Mouse (Mus musculus) ES-Bruce4 (cell line): ENCODE results near the gene Ercc6. TPM values are rescaled to one million over a fixed set of nuclear protein-coding genes. Genes with fewer than 3 reads are reported as not detected.

ENCODE experiments used
- H3K27ac ChIP-seq: 2 replicates; pipeline ENCODE4 v1.5.1; 2012; ENCODE audit warnings: low read length, inconsistent platforms; ENCODE audit not compliant: insufficient read depth
- H3K27me3 ChIP-seq: 2 replicates; pipeline ENCODE4 v1.6.1; 2012; ENCODE audit warnings: mild to moderate bottlenecking, low read length, inconsistent platforms; ENCODE audit not compliant: control insufficient read depth, poor library complexity, insufficient read depth, severe bottlenecking
- H3K36me3 ChIP-seq: 2 replicates; pipeline ENCODE4 v1.6.1; 2012; ENCODE audit warnings: inconsistent platforms, mild to moderate bottlenecking, low read length, moderate library complexity; ENCODE audit not compliant: control insufficient read depth, poor library complexity, insufficient read depth, severe bottlenecking
- H3K4me1 ChIP-seq: one replicate; pipeline ENCODE4 v1.8.1; 2011; ENCODE audit warnings: low read length; ENCODE audit not compliant: control insufficient read depth, insufficient read depth
- H3K4me3 ChIP-seq: 2 replicates; pipeline ENCODE4 v1.5.1; 2011; ENCODE audit warnings: low read depth, mild to moderate bottlenecking, low read length
- H3K9ac ChIP-seq: 2 replicates; pipeline ENCODE4 v1.6.1; 2012; ENCODE audit warnings: low read depth, mild to moderate bottlenecking, inconsistent platforms; ENCODE audit not compliant: poor library complexity, severe bottlenecking
- H3K9me3 ChIP-seq: replicated peaks from 2 replicates; pipeline ENCODE4 v1.6.1; 2012; ENCODE audit warnings: mild to moderate bottlenecking, low read length, inconsistent platforms; ENCODE audit not compliant: control insufficient read depth, poor library complexity, insufficient read depth, severe bottlenecking
- CTCF ChIP-seq: IDR thresholded peaks from one replicate; pipeline ENCODE4 v1.8.1; 2011; ENCODE audit warnings: low read depth, low read length
- EP300 ChIP-seq: IDR thresholded peaks from 2 replicates; pipeline ENCODE4 v1.6.1; 2011; ENCODE audit warnings: low read depth, low read length; ENCODE audit not compliant: insufficient read depth
- POLR2A ChIP-seq: IDR thresholded peaks from one replicate; pipeline ENCODE4 v1.8.1; 2011; ENCODE audit warnings: low read length; ENCODE audit not compliant: insufficient read depth
- polyA plus RNA-seq: library from polyadenylated mRNA; stranded (reverse); fragments of >200 nt; gene quantifications from 2 replicates; pipeline ENCODE4 v1.2.4, GENCODE M21; 2011; ENCODE audit warnings: low read depth; ENCODE audit not compliant: missing spikeins, insufficient read depth, insufficient read length

The Ercc6 gene
- 22.8 and 24.6 TPM in 2 replicates for polyA plus RNA-seq

DNA sequence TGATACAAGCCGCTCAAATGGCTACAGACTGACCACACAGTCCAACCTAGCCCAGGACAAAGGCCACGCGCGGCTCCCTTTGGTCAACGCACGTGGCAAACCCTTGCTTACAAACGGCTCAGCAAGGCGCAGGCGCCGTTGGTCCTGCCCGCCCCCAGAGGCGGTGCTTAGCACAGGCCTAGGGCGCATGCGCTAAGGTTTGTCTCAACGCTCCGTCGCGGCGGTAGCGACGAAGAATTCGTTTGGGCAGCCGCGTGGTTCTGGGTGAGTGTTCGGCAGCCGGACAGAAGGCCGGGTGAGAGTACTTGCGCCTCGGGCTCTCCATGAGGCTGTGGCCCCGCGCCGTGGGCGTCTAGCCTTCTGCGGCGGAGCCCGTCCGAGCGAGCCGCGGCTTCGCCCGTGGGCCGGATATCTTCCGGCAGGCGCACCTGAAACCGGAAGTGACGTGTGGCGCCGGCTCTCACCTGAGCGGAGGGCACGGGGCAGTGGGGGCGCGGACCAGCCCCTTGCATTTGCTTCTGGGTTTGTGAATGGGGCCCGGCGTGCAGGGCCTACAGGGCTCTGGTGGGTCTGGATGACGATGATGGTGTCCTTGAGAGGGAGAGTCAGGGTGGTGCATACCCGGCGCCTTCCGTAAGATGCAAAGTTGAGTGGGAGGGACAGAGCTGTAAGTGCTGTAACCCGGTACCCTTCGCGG, at the start of gene Ercc6:
Gene Ercc6, plus strand, starts transcription at position 186 of the 697 bp plus-strand sequence.
- TF ChIP-seq CTCF, result no peak
- no peak for TF ChIP-seq POLR2A
- no peak for TF ChIP-seq EP300
- H3K4me1 ChIP-seq, result no peaks in the 10 kb centered on the region
- peak within 1 kb of the TSS; percentile 85 for H3K4me3 ChIP-seq
- peak within 1 kb of the TSS; percentile 52 for H3K9ac ChIP-seq
- H3K27ac ChIP-seq, result no peak within 1 kb of the TSS
- H3K36me3 ChIP-seq, result no peaks in the 10 kb centered on the region
- H3K9me3 ChIP-seq, result no peaks in the 10 kb centered on the region
- no peaks in the 10 kb centered on the region for H3K27me3 ChIP-seq

DNA sequence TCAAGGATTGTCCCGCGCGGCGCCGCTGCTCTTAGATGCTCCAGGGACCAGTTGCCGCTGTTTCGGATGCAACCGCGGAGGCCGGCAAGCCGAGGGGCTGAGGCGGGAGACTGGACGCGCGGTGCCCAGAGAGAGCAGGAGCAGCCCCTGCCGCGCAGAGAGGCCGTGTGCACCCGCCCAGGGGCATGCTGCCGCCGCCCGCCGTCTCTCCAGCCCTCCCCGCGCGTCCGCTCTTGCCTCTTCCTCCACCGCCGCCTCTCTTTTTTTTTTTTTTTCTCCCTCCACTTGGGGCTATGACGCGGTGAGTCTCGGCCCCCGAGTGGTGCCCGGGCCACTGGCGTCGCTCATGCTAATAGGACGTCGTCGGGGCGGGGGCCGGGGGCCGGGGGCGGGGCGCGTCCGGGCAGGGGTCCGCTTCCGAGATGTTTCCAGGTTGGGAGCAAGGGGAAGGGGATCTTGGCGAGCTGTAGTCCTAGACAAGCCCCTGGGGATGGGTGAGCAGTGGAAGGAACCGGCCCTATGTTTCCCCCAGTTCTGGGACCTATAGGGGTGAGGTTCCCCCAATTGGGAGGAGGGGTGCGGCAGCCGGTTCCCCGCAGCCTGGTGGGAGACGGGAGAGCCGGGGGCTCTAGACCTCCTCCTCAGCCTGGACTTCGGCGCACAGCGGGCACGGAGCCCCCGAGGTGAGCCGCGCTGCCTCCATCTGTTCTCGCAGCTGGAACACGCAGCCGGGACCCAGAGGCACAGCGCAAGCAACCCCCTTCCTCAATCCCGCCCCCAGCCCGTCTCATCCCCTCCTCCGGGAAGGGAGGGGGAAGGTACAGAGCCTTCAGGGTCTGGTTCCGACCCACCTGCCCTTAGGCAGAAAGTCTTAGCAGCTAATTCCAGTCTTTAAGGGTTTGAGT, 48.5 kb upstream of the Ercc6 start, which contains the start of gene Slc18a3:
Gene Slc18a3, minus strand, starts transcription at position 250 of the 905 bp plus-strand sequence.
- H3K4me3 ChIP-seq, result peak within 1 kb of the TSS; percentile 37
- no peak within 1 kb of the TSS for H3K27ac ChIP-seq
- H3K4me1 ChIP-seq, result peaks cover 3% of the 10 kb centered on the region
- no peaks in the 10 kb centered on the region for H3K36me3 ChIP-seq
- H3K9me3 ChIP-seq, result no peaks in the 10 kb centered on the region
- peak within 1 kb of the TSS; percentile 73 for H3K9ac ChIP-seq
- TF ChIP-seq CTCF (no peak), EP300 (no peak), POLR2A (no peak)
- peaks cover 16% of the 10 kb centered on the region for H3K27me3 ChIP-seq

DNA sequence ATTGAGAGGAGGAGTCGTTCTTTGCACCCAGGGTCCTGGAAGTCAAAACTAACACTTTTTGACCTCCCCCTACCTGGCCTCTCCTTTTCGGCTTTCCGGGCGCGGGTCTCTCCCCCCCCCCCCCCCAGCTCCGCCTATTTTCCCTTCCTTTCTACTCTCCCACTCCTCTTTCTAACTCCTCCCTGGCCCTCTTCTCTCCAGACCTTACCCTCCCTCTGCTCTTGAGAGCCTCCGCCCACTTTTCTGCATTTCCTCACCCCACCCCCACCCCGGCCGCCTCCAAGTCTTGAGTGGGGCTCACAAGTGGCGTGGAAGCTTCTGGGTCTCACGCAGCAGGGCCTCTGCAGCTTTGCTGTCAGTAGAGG, 47.8 kb upstream of the Ercc6 start:
- peaks cover 14% of the 10 kb centered on the region for H3K27me3 ChIP-seq
- no peak overlapping the region for H3K27ac ChIP-seq
- peak overlapping the region; percentile 73; the same call in 1 of the 2 replicates for H3K9ac ChIP-seq
- peak overlapping the region; percentile 37 for H3K4me3 ChIP-seq
- no peak for TF ChIP-seq EP300
- no peak for TF ChIP-seq POLR2A
- no peak for TF ChIP-seq CTCF
- H3K4me1 ChIP-seq, result peaks cover 3% of the 10 kb centered on the region
- no peaks in the 10 kb centered on the region for H3K9me3 ChIP-seq
- no peaks in the 10 kb centered on the region for H3K36me3 ChIP-seq

DNA sequence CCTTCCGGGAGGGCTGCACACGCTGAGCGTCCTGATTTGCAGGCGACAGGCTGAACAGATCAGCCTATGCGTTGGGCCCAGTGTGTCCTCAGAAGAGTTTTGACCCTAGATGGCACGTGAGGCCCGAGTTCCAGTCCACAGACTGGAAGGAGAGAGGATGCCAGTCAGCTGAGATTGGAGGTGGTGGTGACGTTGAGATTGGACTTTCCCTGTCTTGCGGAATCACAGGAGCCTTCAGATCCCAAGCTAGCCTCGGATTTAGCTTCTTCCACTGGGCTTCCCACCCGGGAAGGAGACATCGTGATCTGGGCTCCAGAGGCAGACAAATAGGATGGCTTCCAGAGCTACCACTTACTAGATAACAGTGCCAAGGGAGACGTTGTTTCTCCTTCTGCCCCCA, 47.4 kb upstream of the Ercc6 start, which contains the start of gene Chat:
Gene Chat, minus strand, starts transcription at position 101 of the 400 bp plus-strand sequence.
- Histone ChIP-seq H3K4me1 (peaks cover 3% of the 10 kb centered on the region), H3K9ac (peak within 1 kb of the TSS; percentile 73), H3K4me3 (peak within 1 kb of the TSS; percentile 37), H3K9me3 (no peaks in the 10 kb centered on the region), H3K27me3 (peaks cover 14% of the 10 kb centered on the region), H3K27ac (no peak within 1 kb of the TSS), H3K36me3 (no peaks in the 10 kb centered on the region)
- TF ChIP-seq POLR2A, result no peak

DNA sequence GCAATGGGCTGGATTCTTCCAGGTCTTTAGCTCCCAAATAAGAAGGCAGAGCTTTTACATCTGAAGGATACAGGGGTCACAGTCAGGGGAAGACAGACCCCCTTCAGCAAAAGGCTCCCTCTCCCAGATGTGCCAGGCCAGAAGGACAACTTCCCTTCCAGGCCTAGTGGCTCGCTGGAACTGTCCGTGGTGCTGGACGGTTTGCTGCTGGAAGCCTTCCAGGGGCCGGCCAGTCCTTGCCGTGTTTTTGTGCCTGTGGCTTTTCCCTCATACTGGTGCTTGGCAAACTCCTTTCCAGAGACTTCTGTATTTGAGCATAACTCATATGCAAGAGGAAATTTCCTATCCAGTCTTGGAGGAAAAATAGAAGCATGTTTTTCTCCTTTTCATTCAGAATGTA, 45.7 kb upstream of the Ercc6 start:
- H3K9ac ChIP-seq, result no peak overlapping the region
- H3K9me3 ChIP-seq, result no peaks in the 10 kb centered on the region
- no peak overlapping the region for H3K4me3 ChIP-seq
- H3K4me1 ChIP-seq, result peaks cover 3% of the 10 kb centered on the region
- TF ChIP-seq EP300 (no peak), POLR2A (no peak), CTCF (no peak)
- no peaks in the 10 kb centered on the region for H3K36me3 ChIP-seq
- H3K27me3 ChIP-seq, result peaks cover 8% of the 10 kb centered on the region
- no peak overlapping the region for H3K27ac ChIP-seq

DNA sequence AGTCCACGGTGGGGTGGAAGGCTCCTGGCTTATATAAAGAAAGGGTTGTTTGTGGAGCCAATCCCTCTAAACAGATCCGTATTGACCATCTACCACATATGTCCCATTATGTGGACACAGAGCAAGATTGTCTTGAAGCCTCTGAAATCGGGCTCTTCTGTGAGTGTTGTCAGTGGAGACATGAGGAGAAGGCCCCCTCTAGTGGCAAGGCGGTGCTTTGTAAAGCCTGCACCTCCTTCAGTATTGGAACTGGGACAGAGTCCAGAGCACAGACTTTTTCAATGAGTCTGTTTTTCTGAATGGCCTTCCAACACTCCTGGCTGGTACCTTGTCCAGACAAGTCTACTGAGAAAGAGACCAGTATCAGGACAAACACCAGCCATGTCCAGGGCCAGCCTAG, 40.3 kb upstream of the Ercc6 start:
- Histone ChIP-seq H3K4me1 (no peaks in the 10 kb centered on the region), H3K27me3 (no peaks in the 10 kb centered on the region), H3K36me3 (no peaks in the 10 kb centered on the region)

More for the DNA sequence above, 40.3 kb upstream of the Ercc6 start:
- no peak overlapping the region for H3K4me3 ChIP-seq
- H3K9me3 ChIP-seq, result no peaks in the 10 kb centered on the region
- TF ChIP-seq CTCF (peak; percentile 82), EP300 (no peak)
- H3K9ac ChIP-seq, result no peak overlapping the region
- no peak overlapping the region for H3K27ac ChIP-seq
